Mouse (Mus musculus): ENCODE data around the gene Rps6ka1. TPM values are rescaled to one million over a fixed set of nuclear protein-coding genes. Genes with fewer than 3 reads are reported as not detected.

The Rps6ka1 gene
- total RNA-seq, 2 experiments from 2014 or later = 8.6 to 11.9 TPM

GRCm38 (mm10) chr4:133885991-133886501 is 1.6 kb downstream of the Rps6ka1 start:
- TF ChIP-seq CTCF (conservative IDR thresholded peaks at IDR 0.05) = no peak
- DNase-seq (ENCODE audit: low spot score in 2 of 2) = no peak
- no peak overlapping the region; the same call in 1 of the 2 replicates for H3K4me3 ChIP-seq
- H3K27ac ChIP-seq = peak overlapping the region; percentile 10; the same call in 1 of the 2 replicates

- TF ChIP-seq CTCF (conservative IDR thresholded peaks at IDR 0.05) = no peak
- no peak overlapping the region for H3K27ac ChIP-seq
- H3K4me3 ChIP-seq = no peak overlapping the region
- DNase-seq (ENCODE audit: low spot score in 2 of 2) = no peak
These were observed 2.3 kb downstream of the Rps6ka1 start for GRCm38 (mm10) chr4:133885331-133885730.

- no peak for DNase-seq (ENCODE audit: low spot score in 2 of 2)
- TF ChIP-seq CTCF (conservative IDR thresholded peaks at IDR 0.05) = no peak
- no peak overlapping the region for H3K4me3 ChIP-seq
- H3K27ac ChIP-seq = no peak overlapping the region
These were observed 2.7 kb downstream of the Rps6ka1 start for GRCm38 (mm10) chr4:133884888-133885287.

GRCm38 (mm10) chr4:133884127-133884753 is 3.4 kb downstream of the Rps6ka1 start:
- DNase-seq (ENCODE audit: low spot score in 2 of 2) = no peak
- no peak for TF ChIP-seq CTCF (conservative IDR thresholded peaks at IDR 0.05)
- Histone ChIP-seq H3K27ac (no peak overlapping the region), H3K4me3 (no peak overlapping the region)

- H3K27ac ChIP-seq = no peak overlapping the region
These were observed 5.7 kb downstream of the Rps6ka1 start for GRCm38 (mm10) chr4:133881851-133882250.

GRCm38 (mm10) chr4:133881399-133881798 is 6.2 kb downstream of the Rps6ka1 start:
- no peak overlapping the region for H3K4me3 ChIP-seq
- TF ChIP-seq CTCF (conservative IDR thresholded peaks at IDR 0.05) = no peak
- no peak for DNase-seq (ENCODE audit: low spot score in 2 of 2)
- H3K27ac ChIP-seq = no peak overlapping the region

More at GRCm38 (mm10) chr4:133881851-133882250, 5.7 kb downstream of the Rps6ka1 start:
- TF ChIP-seq CTCF (conservative IDR thresholded peaks at IDR 0.05) = no peak
- H3K4me3 ChIP-seq = no peak overlapping the region
- DNase-seq (ENCODE audit: low spot score in 2 of 2) = no peak

- Histone ChIP-seq H3K4me3 (no peak overlapping the region), H3K27ac (no peak overlapping the region)
- no peak for TF ChIP-seq CTCF (conservative IDR thresholded peaks at IDR 0.05)
- DNase-seq (ENCODE audit: low spot score in 2 of 2) = no peak
These were observed 8.3 kb downstream of the Rps6ka1 start for GRCm38 (mm10) chr4:133879145-133879902.

GRCm38 (mm10) chr4:133877850-133878755 is 9.5 kb downstream of the Rps6ka1 start:
- Histone ChIP-seq H3K27ac (no peak overlapping the region), H3K4me3 (no peak overlapping the region)
- no peak for DNase-seq (ENCODE audit: low spot score in 2 of 2)
- TF ChIP-seq CTCF (conservative IDR thresholded peaks at IDR 0.05) = peak; percentile 60

GRCm38 (mm10) chr4:133874865-133875517 is 12.6 kb downstream of the Rps6ka1 start:
- no peak overlapping the region for H3K4me3 ChIP-seq
- TF ChIP-seq CTCF (conservative IDR thresholded peaks at IDR 0.05) = no peak
- DNase-seq (ENCODE audit: low spot score in 2 of 2) = no peak
- H3K27ac ChIP-seq = no peak overlapping the region

- TF ChIP-seq CTCF (conservative IDR thresholded peaks at IDR 0.05) = no peak
- no peak overlapping the region for H3K4me3 ChIP-seq
- no peak for DNase-seq (ENCODE audit: low spot score in 2 of 2)
- 0 out of 2 replicates have a peak overlapping the region, but pooled peaks have one; percentile 10 for H3K27ac ChIP-seq
These were observed 13.4 kb downstream of the Rps6ka1 start for GRCm38 (mm10) chr4:133873926-133874864.

GRCm38 (mm10) chr4:133873431-133873851 is 14.2 kb downstream of the Rps6ka1 start:
- no peak overlapping the region for H3K27ac ChIP-seq
- H3K4me3 ChIP-seq = no peak overlapping the region
- no peak for DNase-seq (ENCODE audit: low spot score in 2 of 2)
- TF ChIP-seq CTCF (conservative IDR thresholded peaks at IDR 0.05) = no peak
